Comparison of ENCODE assay signal across 9 mouse cellular contexts in genomic region chr1:191073001-191073400, GRCm38 (mm10). TPM values are rescaled to one million over a fixed set of nuclear protein-coding genes. Genes with fewer than 3 reads are reported as not detected.
DNase-seq lines count a peak whose midpoint lies in the region; ATAC-seq and TF ChIP-seq lines count a peak whose summit lies in the region.
"Had no signal": no experiment of that assay in that cellular context is flagged by ENCODE, and none has a peak within 500 bp of the region (broad histone marks: within the 10 kb centered on the region; RNA-seq: fewer than 3 reads in every experiment).

No protein-coding gene starts in this region.

- no peak overlapping the region for H3K4me2 ChIP-seq in heart, postnatal 0 days (ENCODE audit: low read depth, low read length)
- H3K4me2 ChIP-seq in hindbrain, embryonic 16.5 days (ENCODE audit: low read length) = no peak overlapping the region

- 56% methylated on average over 6 of the region's 6 CpGs for WGBS in heart, postnatal 0 days
- 66% methylated on average over 6 of the region's 6 CpGs for WGBS in hindbrain, embryonic 16.5 days

- no peaks in the 10 kb centered on the region for H3K9me3 ChIP-seq in heart, postnatal 0 days (replicated peaks; ENCODE audit: control insufficient read depth, low read length)
- H3K9me3 ChIP-seq in hindbrain, embryonic 16.5 days (ENCODE audit: control insufficient read depth, low read length) = no peaks in the 10 kb centered on the region

- no peak overlapping the region for H3K9ac ChIP-seq in heart, postnatal 0 days (replicated peaks; ENCODE audit: low read depth, low read length)
- H3K9ac ChIP-seq in hindbrain, embryonic 16.5 days (ENCODE audit: low read depth, low read length) = no peak overlapping the region

- ATAC-seq in heart, postnatal 0 days (ENCODE audit: insufficient read depth, low read depth) = no peak
- ATAC-seq in hindbrain, embryonic 16.5 days = no peak

- DNase-seq in left cerebral cortex, adult 11 months (ENCODE audit: low spot score) = peak; percentile 26
- no peak for DNase-seq in left cerebral cortex, postnatal 4 days
- peak; percentile 59 for DNase-seq in adrenal gland, adult 8-10 months
- peak; percentile 42 for DNase-seq in heart, postnatal 0 days (ENCODE audit: low spot score)
- DNase-seq in lung, postnatal 10 days = peak; percentile 69
- DNase-seq in right cerebral cortex, postnatal 36 days (ENCODE audit: low spot score in 2 of 2) = no peak
- DNase-seq in cerebellum, adult 9-11 months = no peak

- intact Hi-C loops in left cerebral cortex, postnatal 4 days (cut with DNase I) = loop anchor here (10.0 kb wide), 1 partner anchor 128 kb away; no protein-coding TSS in a partner anchor

- H3K36me3 ChIP-seq in heart, postnatal 0 days (replicated peaks; ENCODE audit: control insufficient read depth, insufficient read depth, low read length) = peaks cover 62% of the 10 kb centered on the region
- no peaks in the 10 kb centered on the region for H3K36me3 ChIP-seq in hindbrain, embryonic 16.5 days (ENCODE audit: control insufficient read depth, insufficient read depth, low read length)

- H3K4me1 ChIP-seq in heart, postnatal 0 days (ENCODE audit: control insufficient read depth, insufficient read depth) = no peaks in the 10 kb centered on the region
- no peaks in the 10 kb centered on the region for H3K4me1 ChIP-seq in hindbrain, embryonic 16.5 days (ENCODE audit: control insufficient read depth, insufficient read depth, low read depth, low read length)

- TF ChIP-seq CTCF in heart, postnatal 0 days (IDR thresholded peaks at IDR 0.05; ENCODE audit: low read depth) = no peak

- H3K27ac ChIP-seq in heart, postnatal 0 days (ENCODE audit: low read depth) = peak overlapping the region; percentile 34; the same call in 1 of the 2 replicates
- no peak overlapping the region for H3K27ac ChIP-seq in hindbrain, embryonic 16.5 days (ENCODE audit: low read depth, low read length)

- no peak for TF ChIP-seq EP300 in heart, postnatal 0 days (IDR thresholded peaks at IDR 0.05; ENCODE audit: low read depth)

- no peaks in the 10 kb centered on the region for H3K27me3 ChIP-seq in heart, postnatal 0 days (ENCODE audit: control insufficient read depth, insufficient read depth, low read length)
- no peaks in the 10 kb centered on the region for H3K27me3 ChIP-seq in hindbrain, embryonic 16.5 days (replicated peaks; ENCODE audit: control insufficient read depth, insufficient read depth, low read length)

- H3K4me3 ChIP-seq in heart, postnatal 0 days (ENCODE audit: low read depth, low read length) = no peak overlapping the region
- H3K4me3 ChIP-seq in hindbrain, embryonic 16.5 days (ENCODE audit: low read length) = no peak overlapping the region

RNA-seq across cellular contexts. Expression of gene Nsl1, which starts 10.2 kb away (rescaled TPM):
- total RNA-seq in left cerebral cortex, postnatal 4 days (2021) = 1 to 10 TPM; 2.3 to 2.7 TPM
- total RNA-seq in adrenal gland, adult 8-10 months (2022) = 1 to 10 TPM in 1 of 4 experiments, under 1 TPM in 3; 0.35 to 1.1 (median 0.72) TPM
- 3.0 and 3.2 TPM in 2 replicates for total RNA-seq in heart, postnatal 0 days (2014; rRNA removed; ENCODE audit: low replicate concordance)
- polyA plus RNA-seq in heart, postnatal 0 days (2015; fragmentation: Nextera tagmentation; extraction: Ambion mirVana) = 3.5 and 4.1 TPM in 2 replicates
- polyA plus RNA-seq in hindbrain, embryonic 16.5 days (2015; fragmentation: Nextera tagmentation; extraction: Ambion mirVana) = 3.6 and 3.9 TPM in 2 replicates

RNA-seq across cellular contexts. Expression of gene Tatdn3, which starts 10.3 kb away (rescaled TPM):
- 10 to 100 TPM; 15.2 to 17.1 TPM for total RNA-seq in left cerebral cortex, postnatal 4 days (2021)
- total RNA-seq in adrenal gland, adult 8-10 months (2022) = 10 to 100 TPM; 11.4 to 38.0 (median 23.8) TPM
- 8.3 and 18.8 TPM in 2 replicates for total RNA-seq in heart, postnatal 0 days (2014; rRNA removed; ENCODE audit: low replicate concordance)
- polyA plus RNA-seq in heart, postnatal 0 days (2015; fragmentation: Nextera tagmentation; extraction: Ambion mirVana) = 20.0 and 21.2 TPM in 2 replicates
- polyA plus RNA-seq in hindbrain, embryonic 16.5 days (2015; fragmentation: Nextera tagmentation; extraction: Ambion mirVana) = 16.2 and 16.9 TPM in 2 replicates

RNA-seq across cellular contexts. Expression of gene Batf3, which starts 24.6 kb away (rescaled TPM):
- total RNA-seq in left cerebral cortex, postnatal 4 days (2021) = 1 to 10 TPM in 1 of 2 experiments, under 1 TPM in 1; 0.62 to 1.2 TPM
- total RNA-seq in adrenal gland, adult 8-10 months (2022) = 1 to 10 TPM in 3 of 4 experiments, under 1 TPM in 1; 0.64 to 5.4 (median 2.5) TPM
- total RNA-seq in heart, postnatal 0 days (2014; rRNA removed; ENCODE audit: low replicate concordance) = not detected in 2 replicates
- polyA plus RNA-seq in heart, postnatal 0 days (2015; fragmentation: Nextera tagmentation; extraction: Ambion mirVana) = 1.2 and 1.3 TPM in 2 replicates
- 2.5 and 3.9 TPM in 2 replicates for polyA plus RNA-seq in hindbrain, embryonic 16.5 days (2015; fragmentation: Nextera tagmentation; extraction: Ambion mirVana)

RNA-seq across cellular contexts. Expression of gene Spata45, which starts 36.6 kb away (rescaled TPM):
- total RNA-seq in left cerebral cortex, postnatal 4 days (2021) = not detected
- not detected for total RNA-seq in adrenal gland, adult 8-10 months (2022)
- total RNA-seq in heart, postnatal 0 days (2014; rRNA removed; ENCODE audit: low replicate concordance) = not detected in 2 replicates
- not detected in 2 replicates for polyA plus RNA-seq in heart, postnatal 0 days (2015; fragmentation: Nextera tagmentation; extraction: Ambion mirVana)
- polyA plus RNA-seq in hindbrain, embryonic 16.5 days (2015; fragmentation: Nextera tagmentation; extraction: Ambion mirVana) = not detected in 2 replicates
- polyA plus RNA-seq: gonadal fat pad, adult 2 months had no signal

RNA-seq across cellular contexts. Expression of gene Flvcr1, which starts 47.0 kb away (rescaled TPM):
- 10 to 100 TPM; 27.0 to 27.6 TPM for total RNA-seq in left cerebral cortex, postnatal 4 days (2021)
- 10 to 100 TPM; 12.4 to 20.8 (median 16.6) TPM for total RNA-seq in adrenal gland, adult 8-10 months (2022)
- total RNA-seq in heart, postnatal 0 days (2014; rRNA removed; ENCODE audit: low replicate concordance) = 5.2 and 11.1 TPM in 2 replicates
- 1.6 and 2.4 TPM in 2 replicates for polyA plus RNA-seq in heart, postnatal 0 days (2015; fragmentation: Nextera tagmentation; extraction: Ambion mirVana)
- 8.5 and 8.6 TPM in 2 replicates for polyA plus RNA-seq in hindbrain, embryonic 16.5 days (2015; fragmentation: Nextera tagmentation; extraction: Ambion mirVana)

Comparison
In these comparisons a context has a peak if more than half of its experiments do, and no peak if none do; other contexts are left out.
1. DNase-seq: peak in left cerebral cortex, adult 11 months (single experiment), adrenal gland, adult 8-10 months (single experiment), heart, postnatal 0 days (single experiment) and lung, postnatal 10 days (single experiment); none in left cerebral cortex, postnatal 4 days (single experiment), right cerebral cortex, postnatal 36 days (0 of 2) and cerebellum, adult 9-11 months (single experiment).